Comparison of ENCODE assay signal across 8 mouse cellular contexts in genomic region chr2:118887440-118887839, GRCm38 (mm10). TPM values are rescaled to one million over a fixed set of nuclear protein-coding genes. Genes with fewer than 3 reads are reported as not detected.
DNase-seq lines count a peak whose midpoint lies in the region; ATAC-seq and TF ChIP-seq lines count a peak whose summit lies in the region.

No protein-coding gene starts in this region.

- H3K27ac ChIP-seq in heart, embryonic 10.5 days = peak overlapping the region; percentile 64
- H3K27ac ChIP-seq in midbrain, embryonic 13.5 days = no peak overlapping the region
- no peak overlapping the region for H3K27ac ChIP-seq in midbrain, embryonic 10.5 days (replicated peaks)
- no peak overlapping the region for H3K27ac ChIP-seq in hindbrain, postnatal 0 days
- no peak overlapping the region for H3K27ac ChIP-seq in midbrain, embryonic 15.5 days

- H3K4me2 ChIP-seq in midbrain, embryonic 13.5 days (replicated peaks) = peak overlapping the region; percentile 33
- peak overlapping the region; percentile 36 for H3K4me2 ChIP-seq in hindbrain, postnatal 0 days (ENCODE audit: low read depth, low read length)
- peak overlapping the region; percentile 35 for H3K4me2 ChIP-seq in midbrain, embryonic 15.5 days

- peak; percentile 11; the same call in 1 of the 2 replicates for TF ChIP-seq CTCF in hindbrain, postnatal 0 days (IDR thresholded peaks at IDR 0.05; ENCODE audit: low read depth)

- H3K4me1 ChIP-seq in heart, embryonic 10.5 days = peaks cover 16% of the 10 kb centered on the region
- peaks cover 12% of the 10 kb centered on the region for H3K4me1 ChIP-seq in midbrain, embryonic 13.5 days (replicated peaks)
- H3K4me1 ChIP-seq in midbrain, embryonic 10.5 days = peaks cover 14% of the 10 kb centered on the region
- H3K4me1 ChIP-seq in hindbrain, postnatal 0 days (ENCODE audit: insufficient read depth, low read length) = no peaks in the 10 kb centered on the region
- peaks cover 6% of the 10 kb centered on the region for H3K4me1 ChIP-seq in midbrain, embryonic 15.5 days

- no peak for DNase-seq in heart, embryonic 10.5 days (ENCODE audit: low spot score)
- DNase-seq in heart, postnatal 36 days = no peak
- no peak for DNase-seq in midbrain, embryonic 10.5 days (ENCODE audit: low spot score)
- DNase-seq in hindbrain, postnatal 0 days (ENCODE audit: low spot score) = no peak
- DNase-seq in T-cell, adult 2 months (ENCODE audit: low spot score) = no peak
- DNase-seq in cerebellum, adult 9-10 months = no peak

- peak overlapping the region; percentile 25; the same call in 1 of the 2 replicates for H3K9ac ChIP-seq in midbrain, embryonic 13.5 days (replicated peaks)
- no peak overlapping the region for H3K9ac ChIP-seq in hindbrain, postnatal 0 days (replicated peaks; ENCODE audit: low read length)
- H3K9ac ChIP-seq in midbrain, embryonic 15.5 days = no peak overlapping the region

- WGBS in heart, embryonic 10.5 days = 57% methylated on average over 13 of the region's 13 CpGs
- WGBS in midbrain, embryonic 13.5 days = 69% methylated on average over 13 of the region's 13 CpGs
- WGBS in midbrain, embryonic 10.5 days = 72% methylated on average over 13 of the region's 13 CpGs
- 65% methylated on average over 13 of the region's 13 CpGs for WGBS in hindbrain, postnatal 0 days
- WGBS in midbrain, embryonic 15.5 days = 65% methylated on average over 13 of the region's 13 CpGs

- H3K36me3 ChIP-seq in heart, embryonic 10.5 days = no peaks in the 10 kb centered on the region
- H3K36me3 ChIP-seq in midbrain, embryonic 13.5 days = no peaks in the 10 kb centered on the region
- no peaks in the 10 kb centered on the region for H3K36me3 ChIP-seq in midbrain, embryonic 10.5 days
- H3K36me3 ChIP-seq in hindbrain, postnatal 0 days (ENCODE audit: insufficient read depth, low read length) = no peaks in the 10 kb centered on the region
- H3K36me3 ChIP-seq in midbrain, embryonic 15.5 days (replicated peaks) = no peaks in the 10 kb centered on the region

- intact Hi-C loops in heart, postnatal 36 days (cut with DNase I) = loop anchor here (10.0 kb wide), 1 partner anchor 503 kb away; the partner anchor contains the start of gene Eif2ak4

- H3K27me3 ChIP-seq in heart, embryonic 10.5 days (ENCODE audit: insufficient read depth, poor library complexity, severe bottlenecking) = peaks cover 73% of the 10 kb centered on the region
- peaks cover 39% of the 10 kb centered on the region for H3K27me3 ChIP-seq in midbrain, embryonic 13.5 days
- H3K27me3 ChIP-seq in midbrain, embryonic 10.5 days (ENCODE audit: low read depth, poor library complexity, severe bottlenecking) = peaks cover 67% of the 10 kb centered on the region
- H3K27me3 ChIP-seq in hindbrain, postnatal 0 days (ENCODE audit: insufficient read depth, low read length) = peaks cover 9% of the 10 kb centered on the region; the same call in 1 of the 2 replicates
- 0 out of 2 replicates have a peak, but pooled peaks cover 6% of the 10 kb centered on the region for H3K27me3 ChIP-seq in midbrain, embryonic 15.5 days (replicated peaks)

- H3K4me3 ChIP-seq in heart, embryonic 10.5 days = peak overlapping the region; percentile 24
- H3K4me3 ChIP-seq in midbrain, embryonic 13.5 days (replicated peaks) = no peak overlapping the region; the same call in 1 of the 2 replicates
- no peak overlapping the region for H3K4me3 ChIP-seq in midbrain, embryonic 10.5 days
- H3K4me3 ChIP-seq in hindbrain, postnatal 0 days (ENCODE audit: low read length) = no peak overlapping the region
- H3K4me3 ChIP-seq in midbrain, embryonic 15.5 days = 0 out of 2 replicates have a peak overlapping the region, but pooled peaks have one; percentile 9

- ATAC-seq in midbrain, embryonic 13.5 days = peak; percentile 35
- no peak for ATAC-seq in hindbrain, postnatal 0 days
- no peak for ATAC-seq in midbrain, embryonic 15.5 days (replicated peaks)

- H3K9me3 ChIP-seq in heart, embryonic 10.5 days = no peaks in the 10 kb centered on the region
- H3K9me3 ChIP-seq in midbrain, embryonic 13.5 days = no peaks in the 10 kb centered on the region
- no peaks in the 10 kb centered on the region for H3K9me3 ChIP-seq in midbrain, embryonic 10.5 days (replicated peaks)
- H3K9me3 ChIP-seq in hindbrain, postnatal 0 days (ENCODE audit: low read length) = no peaks in the 10 kb centered on the region
- no peaks in the 10 kb centered on the region for H3K9me3 ChIP-seq in midbrain, embryonic 15.5 days

RNA-seq across cellular contexts. Expression of gene Bahd1, which starts 12.7 kb away (rescaled TPM):
- polyA plus RNA-seq in heart, embryonic 10.5 days (2016; fragmentation: Nextera tagmentation; extraction: Ambion mirVana) = 3.3 and 4.4 TPM in 2 replicates
- total RNA-seq in heart, postnatal 36 days (2021) = 10 to 100 TPM; 18.6 TPM
- 4.2 and 5.0 TPM in 2 replicates for polyA plus RNA-seq in midbrain, embryonic 13.5 days (2015; fragmentation: Nextera tagmentation; extraction: Ambion mirVana)
- polyA plus RNA-seq in midbrain, embryonic 10.5 days (2016; fragmentation: Nextera tagmentation; extraction: Ambion mirVana) = 3.8 and 3.9 TPM in 2 replicates
- 24.5 and 25.2 TPM in 2 replicates for total RNA-seq in hindbrain, postnatal 0 days (2014; rRNA removed)
- 4.8 and 5.9 TPM in 2 replicates for polyA plus RNA-seq in hindbrain, postnatal 0 days (2015; fragmentation: Nextera tagmentation; extraction: Ambion mirVana)
- 8.4 and 8.8 TPM in 2 replicates for polyA plus RNA-seq in midbrain, embryonic 15.5 days (2015; fragmentation: Nextera tagmentation; extraction: Ambion mirVana)

RNA-seq across cellular contexts. Expression of gene Ivd, which starts 25.7 kb away (rescaled TPM):
- polyA plus RNA-seq in heart, embryonic 10.5 days (2016; fragmentation: Nextera tagmentation; extraction: Ambion mirVana) = 67.2 and 82.4 TPM in 2 replicates
- total RNA-seq in heart, postnatal 36 days (2021) = 100 to 1,000 TPM; 340 to 367 TPM
- polyA plus RNA-seq in midbrain, embryonic 13.5 days (2015; fragmentation: Nextera tagmentation; extraction: Ambion mirVana) = 42.5 and 42.8 TPM in 2 replicates
- polyA plus RNA-seq in midbrain, embryonic 10.5 days (2016; fragmentation: Nextera tagmentation; extraction: Ambion mirVana) = 63.3 and 67.3 TPM in 2 replicates
- 68.2 and 101 TPM in 2 replicates for total RNA-seq in hindbrain, postnatal 0 days (2014; rRNA removed)
- 61.7 and 68.7 TPM in 2 replicates for polyA plus RNA-seq in hindbrain, postnatal 0 days (2015; fragmentation: Nextera tagmentation; extraction: Ambion mirVana)
- 43.0 and 50.4 TPM in 2 replicates for polyA plus RNA-seq in midbrain, embryonic 15.5 days (2015; fragmentation: Nextera tagmentation; extraction: Ambion mirVana)

RNA-seq across cellular contexts. Expression of gene Chst14, which starts 38.9 kb away (rescaled TPM):
- polyA plus RNA-seq in heart, embryonic 10.5 days (2016; fragmentation: Nextera tagmentation; extraction: Ambion mirVana) = 18.8 and 20.1 TPM in 2 replicates
- 1 to 10 TPM; 9.1 to 9.3 TPM for total RNA-seq in heart, postnatal 36 days (2021)
- polyA plus RNA-seq in midbrain, embryonic 13.5 days (2015; fragmentation: Nextera tagmentation; extraction: Ambion mirVana) = 6.2 and 6.6 TPM in 2 replicates
- 14.5 and 17.2 TPM in 2 replicates for polyA plus RNA-seq in midbrain, embryonic 10.5 days (2016; fragmentation: Nextera tagmentation; extraction: Ambion mirVana)
- 6.2 and 8.5 TPM in 2 replicates for total RNA-seq in hindbrain, postnatal 0 days (2014; rRNA removed)
- polyA plus RNA-seq in hindbrain, postnatal 0 days (2015; fragmentation: Nextera tagmentation; extraction: Ambion mirVana) = 4.7 and 4.9 TPM in 2 replicates
- polyA plus RNA-seq in midbrain, embryonic 15.5 days (2015; fragmentation: Nextera tagmentation; extraction: Ambion mirVana) = 4.7 and 6.0 TPM in 2 replicates

Comparison
In these comparisons a context has a peak if more than half of its experiments do, and no peak if none do; other contexts are left out.
1. H3K4me3 ChIP-seq: peak in heart, embryonic 10.5 days (single experiment) and midbrain, embryonic 15.5 days (single experiment); none in midbrain, embryonic 13.5 days (single experiment), midbrain, embryonic 10.5 days (single experiment) and hindbrain, postnatal 0 days (single experiment).
2. Peak in every context shown above with its lines, with median percentiles within 50 percentile points of each other: H3K4me2 ChIP-seq.